Mouse (Mus musculus) bone marrow, adult 2 months (tissue): ENCODE data around the gene Tcf19. TPM values are rescaled to one million over a fixed set of nuclear protein-coding genes. Genes with fewer than 3 reads are reported as not detected.
A peak's percentile ranks its signal among the peaks of the same experiment; 100 is the strongest.

ENCODE experiments used
- H3K27ac ChIP-seq: fragments of 200-500 bp; 2 replicates; pipeline ENCODE4 v1.5.1; 2012; ENCODE audit warnings: low read depth, mild to moderate bottlenecking, control low read depth, inconsistent platforms, low read length; ENCODE audit not compliant: control insufficient read depth, poor library complexity, insufficient read depth
- H3K4me1 ChIP-seq: fragments of 200-500 bp; 2 replicates; pipeline ENCODE4 v1.6.1; 2011; ENCODE audit warnings: low read length; ENCODE audit not compliant: control insufficient read depth, insufficient read depth
- H3K4me3 ChIP-seq: fragments of 200-500 bp; replicated peaks from 2 replicates; pipeline ENCODE3; 2011; ENCODE audit warnings: mild to moderate bottlenecking, low read depth, low read length, control low read depth; ENCODE audit not compliant: control insufficient read depth
- CTCF ChIP-seq: fragments of 200-500 bp; IDR thresholded peaks from 2 replicates; pipeline ENCODE4 v1.5.1; 2011; ENCODE audit warnings: low read length, control low read depth; ENCODE audit not compliant: control insufficient read depth, insufficient read depth
- POLR2A ChIP-seq: fragments of 200-500 bp; IDR thresholded peaks from 2 replicates; pipeline ENCODE4 v1.6.1; 2011; ENCODE audit warnings: low read depth, mild to moderate bottlenecking, control low read depth, low read length, borderline replicate concordance; ENCODE audit not compliant: control insufficient read depth
- WGBS: fragments of 180-500 bp; shearing (Covaris S2); methylation state at CpG from one replicate; pipeline ENCODE4 v1.1.7; 2018; 5-methylcytosine and 5-hydroxymethylcytosine counted together
- polyA plus RNA-seq: library from polyadenylated mRNA; stranded (reverse); fragments of >200 nt; gene quantifications from 2 replicates; pipeline ENCODE4 v1.2.4, GENCODE M21; 2011; ENCODE audit warnings: low replicate concordance; ENCODE audit not compliant: missing spikeins, insufficient read depth, insufficient read length

Tcf19 gene
- 28.7 and 41.7 TPM in 2 replicates for polyA plus RNA-seq

DNA sequence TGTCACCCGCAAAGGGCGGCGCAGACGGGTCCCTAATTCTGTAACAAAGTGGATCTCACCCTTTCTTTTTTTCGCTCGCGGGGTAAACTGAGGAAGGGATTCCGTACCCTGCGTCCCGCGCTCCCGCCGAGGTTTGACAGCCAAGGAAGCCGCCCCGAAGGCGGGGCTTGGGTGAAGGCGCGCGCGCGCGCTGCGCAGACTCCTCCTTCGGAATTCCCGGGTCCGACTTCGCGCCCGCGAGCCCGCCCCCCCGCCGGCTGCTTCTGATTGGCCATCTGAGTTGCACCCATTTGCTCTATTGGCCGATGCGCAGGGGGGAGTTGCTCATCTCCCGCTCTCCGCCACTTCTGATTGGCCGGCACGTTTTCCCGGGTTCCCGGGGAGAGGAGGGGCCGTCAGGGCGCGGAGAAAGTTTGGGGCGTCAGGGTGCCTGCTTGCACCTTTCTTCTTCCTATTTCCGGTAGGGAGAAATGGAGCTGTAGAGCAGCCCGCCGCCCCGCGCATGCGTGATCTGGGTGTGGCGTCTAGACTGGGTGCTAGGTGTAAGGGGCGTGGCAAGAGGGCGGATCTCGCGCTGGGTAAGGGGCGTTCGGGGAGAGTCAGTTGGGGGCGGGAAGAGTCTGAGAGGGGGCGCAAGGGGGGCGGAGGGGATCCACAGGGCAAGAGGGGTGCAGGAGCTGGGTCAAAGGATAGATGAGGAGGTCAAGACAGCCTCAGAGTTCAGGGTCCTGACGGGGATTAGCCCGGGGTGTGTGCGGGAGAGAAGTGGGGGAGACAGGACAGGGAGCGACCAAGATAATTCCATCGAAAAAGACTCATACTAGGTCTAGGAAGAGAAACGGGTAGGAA is at the start of gene Tcf19, which contains the start of gene Cchcr1:
Gene Tcf19, minus strand, starts transcription at position 173 of the 849 bp plus-strand sequence.
Gene Cchcr1, plus strand, starts transcription at position 449 of the 849 bp plus-strand sequence.
- Histone ChIP-seq H3K27ac (peak within 1 kb of the TSS; percentile 2; the same call in 1 of the 2 replicates), H3K4me3 (peak within 1 kb of the TSS; percentile 77), H3K4me1 (no peaks in the 10 kb centered on the region)
- TF ChIP-seq POLR2A (peak; percentile 38; the same call in 1 of the 2 replicates), CTCF (no peak)
- under 1% methylated on average over 67 of the region's 67 CpGs for WGBS

DNA sequence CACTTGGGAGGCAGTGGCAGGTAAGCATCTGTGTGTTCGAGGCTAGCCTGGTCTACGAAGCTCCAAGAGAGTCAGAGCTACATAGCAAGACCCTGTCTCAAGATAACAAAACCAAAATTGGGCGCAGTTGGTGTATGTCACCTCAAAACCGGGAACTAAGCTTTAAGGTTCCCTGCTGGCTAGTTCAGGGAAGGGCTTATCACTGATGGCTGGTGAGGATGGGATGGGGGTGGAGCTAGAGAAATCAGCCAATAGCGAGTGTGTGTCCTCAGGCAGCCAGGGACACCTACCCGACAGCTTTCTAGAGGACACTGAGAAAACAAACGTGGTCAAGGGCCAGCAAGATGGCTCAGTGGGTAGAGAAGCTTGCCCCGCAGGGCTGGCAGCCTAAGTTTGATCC is 41.6 kb upstream of the Tcf19 start:
- Histone ChIP-seq H3K4me1 (no peaks in the 10 kb centered on the region), H3K27ac (no peak overlapping the region), H3K4me3 (no peak overlapping the region)
- TF ChIP-seq CTCF: no peak
- no peak for TF ChIP-seq POLR2A
- 55% methylated on average over 8 of the region's 8 CpGs for WGBS

DNA sequence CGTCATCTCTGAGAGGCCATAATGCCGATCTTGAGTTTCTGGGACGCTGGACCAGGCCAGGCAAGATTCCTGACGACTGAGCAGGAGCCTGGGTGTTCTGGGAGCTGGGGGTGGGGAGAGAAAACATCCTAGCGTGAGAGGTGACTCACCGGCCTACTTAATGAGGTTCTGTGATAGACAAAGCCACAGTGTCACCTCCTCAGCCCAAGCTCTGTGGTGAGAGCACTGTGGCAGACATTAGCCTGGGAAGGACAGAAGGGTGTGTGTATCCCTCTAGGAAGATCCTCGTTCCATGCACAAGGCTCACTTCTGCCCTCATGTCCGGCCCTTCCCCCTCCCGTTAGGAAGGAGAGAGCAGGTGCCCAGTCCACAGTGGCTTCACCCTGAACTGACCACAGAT is 40.7 kb upstream of the Tcf19 start:
- TF ChIP-seq CTCF (no peak), POLR2A (no peak)

DNA sequence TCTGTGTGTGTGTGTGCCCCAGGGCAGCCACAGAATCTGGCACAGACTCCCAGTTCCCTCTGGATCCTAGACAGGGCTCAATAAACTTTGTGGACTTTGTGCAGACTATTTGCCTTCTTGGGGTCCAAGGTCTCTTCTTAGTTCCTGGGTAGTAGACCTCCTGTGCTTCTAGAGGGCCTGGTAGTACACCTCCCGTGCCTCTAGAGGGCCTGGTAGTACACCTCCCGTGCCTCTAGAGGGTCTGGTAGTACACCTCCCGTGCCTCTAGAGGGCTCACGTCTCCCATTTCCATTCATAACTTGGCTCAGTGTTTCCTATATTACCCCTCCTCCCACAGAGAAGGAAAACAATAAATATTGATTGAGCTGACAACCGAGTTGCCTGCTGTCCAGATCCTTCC is 40.2 kb upstream of the Tcf19 start:
- H3K4me3 ChIP-seq: no peak overlapping the region
- H3K27ac ChIP-seq: no peak overlapping the region
- H3K4me1 ChIP-seq: no peaks in the 10 kb centered on the region
- WGBS: 21% methylated on average over 5 of the region's 5 CpGs
- TF ChIP-seq CTCF: peak; percentile 67
- TF ChIP-seq POLR2A: no peak

More for the DNA sequence above, 40.7 kb upstream of the Tcf19 start:
- Histone ChIP-seq H3K4me3 (no peak overlapping the region), H3K27ac (no peak overlapping the region), H3K4me1 (no peaks in the 10 kb centered on the region)
- WGBS: 72% methylated on average over 9 of the region's 9 CpGs

DNA sequence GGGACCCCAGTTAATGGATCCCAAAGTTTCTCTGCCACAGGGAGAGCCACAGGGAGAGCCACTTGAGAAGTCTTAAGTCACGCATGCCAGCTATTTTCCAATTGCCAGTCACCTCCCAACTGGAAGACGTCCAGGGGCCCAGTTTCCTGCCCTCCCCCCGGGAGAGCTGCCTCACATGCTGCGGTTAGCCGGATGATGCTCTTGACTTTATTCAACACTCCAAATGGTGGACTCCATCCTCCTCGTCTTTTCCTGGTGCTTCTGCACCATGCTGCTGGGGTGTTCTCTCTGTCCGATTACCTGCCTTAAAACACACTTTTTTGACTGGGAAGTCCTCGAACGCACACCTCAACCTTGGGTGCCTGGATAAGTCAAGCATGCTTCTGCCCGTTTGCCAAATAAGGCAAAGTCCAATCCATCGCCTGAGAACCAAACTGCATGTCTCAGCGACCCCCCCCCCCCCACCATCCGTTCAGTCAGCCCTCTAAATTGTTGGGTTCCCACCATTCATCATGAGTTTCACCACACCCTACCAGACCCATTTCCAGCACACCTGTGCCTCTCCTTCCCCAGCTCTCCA is 39.7 kb upstream of the Tcf19 start:
- Histone ChIP-seq H3K4me1 (no peaks in the 10 kb centered on the region), H3K4me3 (no peak overlapping the region), H3K27ac (no peak overlapping the region)
- TF ChIP-seq CTCF (no peak), POLR2A (no peak)
- WGBS: 85% methylated on average over 13 of the region's 13 CpGs

DNA sequence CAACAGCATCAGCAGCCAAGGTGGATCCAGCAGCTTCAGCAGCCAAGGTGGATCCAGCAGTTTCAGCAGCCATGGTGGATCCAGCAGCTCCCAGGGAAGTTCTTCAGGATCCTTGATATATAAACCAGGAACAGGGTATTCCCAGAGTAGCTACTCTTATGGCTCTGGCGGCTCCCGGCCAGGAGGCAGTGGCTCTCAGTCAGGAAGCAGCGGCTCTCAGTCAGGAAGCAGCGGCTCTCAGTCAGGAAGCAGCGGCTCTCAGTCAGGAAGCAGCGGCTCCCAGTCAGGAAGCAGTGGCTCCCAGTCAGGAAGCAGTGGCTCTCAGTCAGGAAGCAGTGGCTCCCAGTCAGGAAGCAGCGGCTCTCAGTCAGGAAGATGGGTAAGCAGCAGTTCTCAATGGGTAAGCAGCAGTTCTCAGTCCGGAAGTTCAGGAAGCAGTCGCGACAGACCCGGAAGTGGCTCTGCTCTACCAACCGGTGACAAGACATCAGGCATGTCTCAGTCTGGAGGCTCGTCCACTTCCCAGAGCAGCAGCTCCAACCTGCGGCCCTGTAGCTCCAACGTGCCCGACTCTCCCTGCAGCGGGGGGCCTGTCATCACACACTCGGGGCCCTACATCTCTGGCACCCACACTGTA is 38.3 kb upstream of the Tcf19 start:
- Histone ChIP-seq H3K4me1 (no peaks in the 10 kb centered on the region), H3K27ac (no peak overlapping the region), H3K4me3 (no peak overlapping the region)
- WGBS: 82% methylated on average over 18 of the region's 18 CpGs
- no peak for TF ChIP-seq POLR2A
- TF ChIP-seq CTCF: no peak

DNA sequence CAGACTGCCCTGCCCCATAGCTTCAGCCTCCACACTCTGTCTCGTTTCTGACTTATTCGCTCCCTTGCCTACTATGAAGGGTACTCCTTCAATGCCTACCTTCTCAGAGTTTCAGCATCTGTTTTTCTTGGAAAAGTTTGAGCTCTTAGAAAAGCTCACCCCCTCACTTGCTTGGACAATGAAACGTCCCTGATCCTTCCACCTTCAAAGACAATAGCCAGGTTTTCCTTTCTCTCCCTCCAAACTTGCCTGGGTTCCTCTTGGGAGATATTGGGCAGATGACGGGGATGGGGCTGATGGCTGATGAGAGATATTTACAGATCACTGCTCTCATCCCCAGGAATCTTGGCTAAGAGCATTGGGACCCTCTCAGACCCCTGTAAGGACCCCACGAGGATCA is 37.7 kb upstream of the Tcf19 start:
- H3K4me3 ChIP-seq: no peak overlapping the region
- H3K4me1 ChIP-seq: no peaks in the 10 kb centered on the region
- no peak overlapping the region for H3K27ac ChIP-seq
- 73% methylated on average over 5 of the region's 5 CpGs for WGBS
- TF ChIP-seq POLR2A (no peak), CTCF (no peak)

DNA sequence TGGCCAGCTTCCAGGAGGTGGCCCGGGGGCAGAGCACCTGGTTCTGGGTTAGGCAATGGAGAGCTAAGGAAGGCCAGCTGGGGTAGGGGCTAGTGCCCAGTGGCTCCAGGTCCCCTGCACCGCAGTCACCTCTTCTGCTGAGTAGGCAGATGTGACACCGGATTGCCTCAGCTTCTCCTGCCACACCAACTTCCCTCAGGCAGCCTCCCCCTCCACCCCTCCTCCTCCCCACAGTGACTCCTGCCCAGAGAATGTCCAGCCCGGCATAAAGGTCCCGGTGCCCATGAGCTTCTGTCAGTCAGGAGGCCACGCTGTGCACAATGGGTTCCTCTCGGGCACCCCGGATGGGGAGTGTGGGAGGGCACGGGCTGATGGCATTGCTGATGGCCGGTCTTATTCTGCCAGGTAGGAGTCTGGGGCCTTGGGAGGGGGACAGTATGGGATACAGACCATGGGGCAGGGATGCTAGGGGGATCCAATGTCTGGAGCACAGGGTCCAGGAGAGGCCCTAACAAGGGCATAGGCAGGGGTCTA is 35.3 kb upstream of the Tcf19 start, which contains the start of gene Cdsn:
Gene Cdsn, plus strand, starts transcription at position 248 of the 534 bp plus-strand sequence.
- Histone ChIP-seq H3K4me3 (no peak within 1 kb of the TSS), H3K27ac (no peak within 1 kb of the TSS), H3K4me1 (no peaks in the 10 kb centered on the region)
- WGBS: 82% methylated on average over 10 of the region's 10 CpGs
- no peak for TF ChIP-seq CTCF
- TF ChIP-seq POLR2A: no peak
